Mouse (Mus musculus) skeletal muscle tissue, adult 2 months (tissue): ENCODE measurements around the gene Btbd2.

Experiments used
- DNase-seq: peaks from one replicate; pipeline ENCODE4 v3.0.0-alpha.2; 2012; ENCODE audit warnings: low read depth, low spot score

Gene Btbd2

GRCm38 (mm10) chr10:80687850-80688249 lies 31.0 kb upstream of the Btbd2 start:
- DNase-seq, result peak; percentile 79

- no peak for DNase-seq
Measured at GRCm38 (mm10) chr10:80686617-80687016, 29.7 kb upstream of the Btbd2 start.

GRCm38 (mm10) chr10:80684984-80685383 lies 28.1 kb upstream of the Btbd2 start:
- no peak for DNase-seq

GRCm38 (mm10) chr10:80684214-80684613 lies 27.3 kb upstream of the Btbd2 start:
- no peak for DNase-seq

GRCm38 (mm10) chr10:80683647-80684046 lies 26.8 kb upstream of the Btbd2 start:
- no peak for DNase-seq

GRCm38 (mm10) chr10:80682003-80682402 lies 25.1 kb upstream of the Btbd2 start:
- DNase-seq, result no peak

- DNase-seq, result no peak
Measured at GRCm38 (mm10) chr10:80680260-80680696, 23.4 kb upstream of the Btbd2 start.

GRCm38 (mm10) chr10:80679556-80680259 lies 22.8 kb upstream of the Btbd2 start:
- peak; percentile 80 for DNase-seq

- DNase-seq, result no peak
Measured at GRCm38 (mm10) chr10:80678601-80679377, 21.9 kb upstream of the Btbd2 start.

- peak; percentile 98 for DNase-seq
Measured at GRCm38 (mm10) chr10:80677942-80678436, 21.1 kb upstream of the Btbd2 start, which contains the start of gene Mknk2. TSS of gene Mknk2 (minus strand) at chr10:80678112.

GRCm38 (mm10) chr10:80677128-80677875 lies 20.4 kb upstream of the Btbd2 start:
- peak; percentile 73 for DNase-seq

- DNase-seq, result peak; percentile 100
Measured at GRCm38 (mm10) chr10:80676198-80676928, 19.5 kb upstream of the Btbd2 start.

GRCm38 (mm10) chr10:80675405-80676197 lies 18.7 kb upstream of the Btbd2 start:
- DNase-seq, result no peak

- DNase-seq, result no peak
Measured at GRCm38 (mm10) chr10:80674851-80675404, 18.1 kb upstream of the Btbd2 start.

- DNase-seq, result peak; percentile 73
Measured at GRCm38 (mm10) chr10:80674161-80674711, 17.4 kb upstream of the Btbd2 start.

- no peak for DNase-seq
Measured at GRCm38 (mm10) chr10:80673690-80674089, 16.8 kb upstream of the Btbd2 start.

- DNase-seq, result peak; percentile 74
Measured at GRCm38 (mm10) chr10:80671936-80672690, 15.2 kb upstream of the Btbd2 start.

GRCm38 (mm10) chr10:80671251-80671650 lies 14.4 kb upstream of the Btbd2 start:
- peak; percentile 90 for DNase-seq

GRCm38 (mm10) chr10:80670531-80670930 lies 13.7 kb upstream of the Btbd2 start:
- DNase-seq, result no peak
